Mouse (Mus musculus) MEL (cell line): ENCODE data around the gene Tmcc3.

Source experiments
- CTCF ChIP-seq, 3 experiments: IDR thresholded peaks in 2 of 3; conservative IDR thresholded peaks in 1 of 3; 2 replicates each; pipeline ENCODE4 v1.5.1; 2011 to 2012; ENCODE audit warnings: low read length in 3 of 3, low read depth in 2 of 3, mild to moderate bottlenecking in 2 of 3, improper control_type of control experiment in 1 of 3, inconsistent platforms in 1 of 3, mixed read lengths in 1 of 3, moderate library complexity in 1 of 3; ENCODE audit not compliant: control insufficient read depth in 1 of 3, insufficient read depth in 1 of 3, poor library complexity in 1 of 3, severe bottlenecking in 1 of 3
- E2F4 ChIP-seq: IDR thresholded peaks from 2 replicates; pipeline ENCODE4 v1.6.1; 2011; ENCODE audit warnings: low read depth, low read length, improper control_type of control experiment, borderline replicate concordance
- GATA1 ChIP-seq: IDR thresholded peaks from 2 replicates; pipeline ENCODE4 v1.6.1; 2011; ENCODE audit warnings: low read depth, low read length, improper control_type of control experiment
- POLR2A ChIP-seq, 2 experiments: IDR thresholded peaks; 2 replicates each; pipeline ENCODE4 v1.6.1; 2011 to 2012; ENCODE audit warnings: low read length in 2 of 2, mild to moderate bottlenecking in 2 of 2, control low read depth in 1 of 2, improper control_type of control experiment in 1 of 2, low read depth in 1 of 2, moderate library complexity in 1 of 2; ENCODE audit not compliant: control insufficient read depth in 1 of 2, insufficient read depth in 1 of 2, poor library complexity in 1 of 2
- POLR2AphosphoS2 ChIP-seq: IDR thresholded peaks from 2 replicates; pipeline ENCODE4 v1.6.1; 2011; ENCODE audit warnings: low read length, improper control_type of control experiment

GRCm38 (mm10) chr10:94449676-94450075 lies 137.9 kb downstream of the Tmcc3 start:
- TF ChIP-seq POLR2AphosphoS2, result no peak
- TF ChIP-seq E2F4, result no peak
- no peak for TF ChIP-seq POLR2A (IDR thresholded peaks at IDR 0.05; ENCODE audit: control insufficient read depth in 1 of 2, insufficient read depth in 1 of 2, low read depth in 1 of 2, low read length in 2 of 2, poor library complexity in 1 of 2)
- TF ChIP-seq CTCF (IDR thresholded peaks at IDR 0.05 in 2 of 3, conservative IDR thresholded peaks at IDR 0.05 in 1 of 3; ENCODE audit: control insufficient read depth in 1 of 3, insufficient read depth in 1 of 3, low read depth in 2 of 3, low read length in 3 of 3, poor library complexity in 1 of 3, severe bottlenecking in 1 of 3), result no peak
- TF ChIP-seq GATA1, result no peak
